In the genomic region with DNA sequence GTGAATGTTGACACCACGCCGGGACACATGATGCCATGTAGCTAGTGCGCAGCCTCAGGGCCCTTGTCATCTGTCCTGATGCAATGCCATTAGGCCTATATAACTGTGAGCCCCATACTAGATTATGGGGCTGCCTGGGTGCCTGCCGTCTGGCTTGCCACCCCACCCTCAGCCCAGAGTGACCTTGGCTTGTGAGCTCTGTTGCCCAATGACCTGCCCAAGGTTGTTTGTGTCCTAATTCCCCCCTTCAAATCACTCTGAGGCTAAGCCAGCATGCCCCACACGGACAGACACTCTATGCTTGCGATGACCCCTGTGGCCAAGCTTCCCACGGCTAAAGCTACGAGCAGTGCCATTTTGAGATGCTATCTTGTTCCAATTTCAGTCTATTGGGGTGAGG, we compare ENCODE assay signal across 24 mouse cellular contexts.
"Had no signal": no experiment of that assay in that cellular context is flagged by ENCODE, and none has a peak within 500 bp of the region (broad histone marks: within the 10 kb centered on the region; RNA-seq: fewer than 3 reads in every experiment).

No protein-coding gene starts in this region.

- H3K4me3 ChIP-seq: gastrocnemius, adult 2 months; heart, embryonic 10.5 days; heart, embryonic 12.5 days; hindbrain, embryonic 10.5 days; hindbrain, embryonic 12.5 days; intestine, embryonic 15.5 days; layer of hippocampus, adult 2 months; left cerebral cortex, adult 2 months; limb, embryonic 10.5 days; limb, embryonic 12.5 days; liver, embryonic 13.5 days; liver, embryonic 15.5 days had no signal

- H3K9me3 ChIP-seq: heart, embryonic 10.5 days; heart, embryonic 12.5 days; hindbrain, embryonic 10.5 days; hindbrain, embryonic 12.5 days; intestine, embryonic 15.5 days; limb, embryonic 10.5 days; limb, embryonic 12.5 days; liver, embryonic 13.5 days; liver, embryonic 15.5 days had no signal

- H3K27ac ChIP-seq: gastrocnemius, adult 2 months; heart, embryonic 10.5 days; hindbrain, embryonic 14.5 days; intestine, embryonic 15.5 days; left cerebral cortex, adult 2 months; limb, embryonic 10.5 days; limb, embryonic 12.5 days; liver, embryonic 13.5 days; liver, embryonic 15.5 days had no signal

- ATAC-seq: hindbrain, embryonic 16.5 days; inflammation-experienced regulatory T-cells, adult 6 months; intestine, embryonic 15.5 days; intestine, postnatal 0 days had no signal

- H3K4me2 ChIP-seq: heart, embryonic 12.5 days; hindbrain, embryonic 12.5 days; hindbrain, embryonic 14.5 days; intestine, embryonic 15.5 days; limb, embryonic 12.5 days; liver, embryonic 11.5 days; liver, embryonic 13.5 days; liver, embryonic 15.5 days had no signal

- H3K9ac ChIP-seq: heart, embryonic 12.5 days; hindbrain, embryonic 12.5 days; hindbrain, embryonic 14.5 days; intestine, embryonic 15.5 days; limb, embryonic 12.5 days; liver, embryonic 13.5 days; liver, embryonic 15.5 days had no signal

- DNase-seq: gastrocnemius, adult 2 months; gastrocnemius, postnatal 10 days; gastrocnemius, postnatal 25 days; heart, adult 18-20 months; heart, postnatal 10 days; heart, postnatal 4 days; kidney, adult 2 months; liver; liver, embryonic 13.5 days had no signal

- H3K27me3 ChIP-seq: heart, embryonic 12.5 days; hindbrain, embryonic 12.5 days; intestine, embryonic 15.5 days; limb, embryonic 12.5 days; liver, embryonic 13.5 days; liver, embryonic 15.5 days had no signal
